Mouse (Mus musculus): ENCODE data around the gene Il16.

DNA sequence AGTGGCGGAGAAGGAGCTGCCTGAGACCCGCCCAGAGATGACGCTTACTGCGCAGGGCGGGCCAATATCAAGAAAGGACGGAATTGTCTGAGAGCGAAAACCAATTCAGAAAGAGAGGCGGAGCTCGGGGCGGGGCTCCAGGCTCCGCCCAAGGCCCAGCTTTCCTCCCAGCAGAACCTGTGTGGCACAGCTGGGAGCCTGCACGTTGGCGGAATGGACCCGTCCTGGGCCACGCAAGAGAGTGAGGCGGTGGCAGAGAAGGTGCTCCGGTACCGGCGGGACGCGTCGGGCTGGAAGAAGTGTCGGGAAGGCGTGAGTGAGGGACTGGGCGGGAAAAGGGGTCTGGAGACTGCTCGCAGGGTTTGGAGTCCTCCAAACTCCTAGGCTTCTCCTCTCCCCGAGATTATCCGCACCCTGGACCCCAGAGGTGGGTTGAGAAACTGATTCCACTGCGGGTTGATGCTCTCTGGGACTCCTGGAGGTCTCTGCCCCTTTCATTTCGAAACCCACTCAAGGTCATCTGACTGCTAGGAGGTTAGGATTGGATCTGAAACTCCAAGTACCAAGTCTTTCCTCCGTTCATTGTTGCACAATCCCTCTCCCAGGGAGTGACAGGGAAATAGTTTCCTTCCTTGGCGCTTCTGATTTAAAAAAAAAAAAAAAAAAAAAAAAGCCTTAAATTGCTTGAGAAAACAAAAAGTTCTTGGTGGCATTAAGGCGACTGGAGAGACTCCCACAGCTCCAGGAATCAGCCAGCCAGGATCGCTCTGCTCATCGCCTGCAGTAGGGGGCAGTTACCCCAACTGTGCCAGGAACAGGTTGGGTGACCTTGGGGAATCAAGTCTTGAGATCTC lies 113.5 kb downstream of the Il16 start, which contains the start of gene Stard5:
- TF ChIP-seq CTCF (IDR thresholded peaks at IDR 0.05; ENCODE audit: low read depth, low read length) (no peak), POLR2A (IDR thresholded peaks at IDR 0.05; ENCODE audit: extremely low read depth, insufficient read depth, low read length) (peak; percentile 98)
